Mouse (Mus musculus): Measurements from ENCODE around the gene Srsf5.
A peak's percentile ranks its signal among the peaks of the same experiment; 100 is the strongest.

Gene Srsf5

GRCm38 (mm10) chr12:80948202-80948601 lies 2.9 kb downstream of the Srsf5 start:
- peak; percentile 59 for DNase-seq (ENCODE audit: low read depth, low spot score)

- DNase-seq (ENCODE audit: low read depth, low spot score), result peak; percentile 42
These were observed 4.3 kb downstream of the Srsf5 start for GRCm38 (mm10) chr12:80949603-80950002.

GRCm38 (mm10) chr12:80951640-80952219 lies 6.4 kb downstream of the Srsf5 start:
- peak; percentile 37 for DNase-seq (ENCODE audit: low read depth, low spot score)

GRCm38 (mm10) chr12:80952526-80952925 lies 7.2 kb downstream of the Srsf5 start:
- peak; percentile 44 for DNase-seq (ENCODE audit: low read depth, low spot score)

- DNase-seq (ENCODE audit: low read depth, low spot score), result no peak
These were observed 10.7 kb downstream of the Srsf5 start for GRCm38 (mm10) chr12:80956039-80956438.

- no peak for DNase-seq (ENCODE audit: low read depth, low spot score)
These were observed 12.7 kb downstream of the Srsf5 start for GRCm38 (mm10) chr12:80957961-80958360.

- DNase-seq (ENCODE audit: low read depth, low spot score), result no peak
These were observed 17.3 kb downstream of the Srsf5 start for GRCm38 (mm10) chr12:80962566-80962965.

- peak; percentile 32 for DNase-seq (ENCODE audit: low read depth, low spot score)
These were observed 20.9 kb downstream of the Srsf5 start for GRCm38 (mm10) chr12:80966059-80966838.

GRCm38 (mm10) chr12:80967918-80968317 lies 22.6 kb downstream of the Srsf5 start:
- DNase-seq (ENCODE audit: low read depth, low spot score), result no peak

- no peak for DNase-seq (ENCODE audit: low read depth, low spot score)
These were observed 23.3 kb downstream of the Srsf5 start, which contains the start of gene Slc10a1 for GRCm38 (mm10) chr12:80968605-80969004. Slc10a1 (minus strand) TSS chr12:80968705.

- no peak for DNase-seq (ENCODE audit: low read depth, low spot score)
These were observed 24.9 kb downstream of the Srsf5 start for GRCm38 (mm10) chr12:80970181-80970705.

GRCm38 (mm10) chr12:80971756-80972155 lies 26.5 kb downstream of the Srsf5 start:
- DNase-seq (ENCODE audit: low read depth, low spot score), result no peak

GRCm38 (mm10) chr12:80975939-80976671 lies 30.8 kb downstream of the Srsf5 start:
- DNase-seq (ENCODE audit: low read depth, low spot score), result no peak

GRCm38 (mm10) chr12:80982326-80982725 lies 37.0 kb downstream of the Srsf5 start:
- DNase-seq (ENCODE audit: low read depth, low spot score), result peak; percentile 71

GRCm38 (mm10) chr12:80983695-80984094 lies 38.4 kb downstream of the Srsf5 start:
- no peak for DNase-seq (ENCODE audit: low read depth, low spot score)

GRCm38 (mm10) chr12:80986628-80987027 lies 41.3 kb downstream of the Srsf5 start:
- DNase-seq (ENCODE audit: low read depth, low spot score), result no peak

- DNase-seq (ENCODE audit: low read depth, low spot score), result no peak
These were observed 43.0 kb downstream of the Srsf5 start for GRCm38 (mm10) chr12:80988286-80988685.

- DNase-seq (ENCODE audit: low read depth, low spot score), result no peak
These were observed 45.7 kb downstream of the Srsf5 start for GRCm38 (mm10) chr12:80990901-80991445.

GRCm38 (mm10) chr12:80991806-80992205 lies 46.5 kb downstream of the Srsf5 start:
- no peak for DNase-seq (ENCODE audit: low read depth, low spot score)

- no peak for DNase-seq (ENCODE audit: low read depth, low spot score)
These were observed 47.3 kb downstream of the Srsf5 start for GRCm38 (mm10) chr12:80992540-80993122.

GRCm38 (mm10) chr12:80993773-80994172 lies 48.5 kb downstream of the Srsf5 start:
- DNase-seq (ENCODE audit: low read depth, low spot score), result no peak
